Mouse (Mus musculus) limb, embryonic 12.5 days (tissue): ENCODE measurements around the gene Usp12. TPM values are rescaled to one million over a fixed set of nuclear protein-coding genes. Genes with fewer than 3 reads are reported as not detected.

Experiments
- ATAC-seq: fragments of 200-750 bp; cut with Nextera tagmentation; 2 replicates; pipeline ENCODE4 v1.8.0; 2017; ENCODE audit warnings: low read depth, moderate TSS enrichment; ENCODE audit not compliant: insufficient number of reproducible peaks, insufficient read depth, low FRiP score, low TSS enrichment
- H3K27ac ChIP-seq: fragments of 300-500 bp; sonication (generic); 2 replicates; pipeline ENCODE4 v1.5.1; 2016; ENCODE audit warnings: mild to moderate bottlenecking, moderate library complexity
- H3K27me3 ChIP-seq: fragments of 300-500 bp; sonication (generic); 2 replicates; pipeline ENCODE4 v1.6.1; 2016; ENCODE audit warnings: mild to moderate bottlenecking, moderate library complexity
- H3K36me3 ChIP-seq: fragments of 300-500 bp; sonication (generic); 2 replicates; pipeline ENCODE4 v1.6.1; 2016; ENCODE audit warnings: mild to moderate bottlenecking, moderate library complexity
- H3K4me1 ChIP-seq: fragments of 300-500 bp; sonication (generic); replicated peaks from 2 replicates; pipeline ENCODE4 v1.6.1; 2016
- H3K4me2 ChIP-seq: fragments of 300-500 bp; sonication (generic); 2 replicates; pipeline ENCODE4 v1.6.1; 2016; ENCODE audit warnings: mild to moderate bottlenecking, moderate library complexity
- H3K4me3 ChIP-seq: fragments of 300-500 bp; sonication (generic); replicated peaks from 2 replicates; pipeline ENCODE4 v1.5.1; 2016; ENCODE audit warnings: mild to moderate bottlenecking
- H3K9ac ChIP-seq: fragments of 300-500 bp; sonication (generic); replicated peaks from 2 replicates; pipeline ENCODE4 v1.6.1; 2016; ENCODE audit warnings: mild to moderate bottlenecking, moderate library complexity
- H3K9me3 ChIP-seq: fragments of 300-500 bp; sonication (generic); 2 replicates; pipeline ENCODE4 v1.6.1; 2016; ENCODE audit warnings: mild to moderate bottlenecking, moderate library complexity
- WGBS: fragments of 180-500 bp; shearing (Covaris S2); methylation state at CpG from one replicate; pipeline ENCODE4 v1.1.7; 2016; 5-methylcytosine and 5-hydroxymethylcytosine counted together
- polyA plus RNA-seq: library from polyadenylated mRNA; unstranded; fragments of >200 nt; fragmentation: Nextera tagmentation; extraction: Ambion mirVana; gene quantifications from 2 replicates; pipeline ENCODE4 v1.2.1, GENCODE M21; 2016

Gene Usp12
- polyA plus RNA-seq, 1 experiment from 2014 or later = 15.2 TPM

DNA sequence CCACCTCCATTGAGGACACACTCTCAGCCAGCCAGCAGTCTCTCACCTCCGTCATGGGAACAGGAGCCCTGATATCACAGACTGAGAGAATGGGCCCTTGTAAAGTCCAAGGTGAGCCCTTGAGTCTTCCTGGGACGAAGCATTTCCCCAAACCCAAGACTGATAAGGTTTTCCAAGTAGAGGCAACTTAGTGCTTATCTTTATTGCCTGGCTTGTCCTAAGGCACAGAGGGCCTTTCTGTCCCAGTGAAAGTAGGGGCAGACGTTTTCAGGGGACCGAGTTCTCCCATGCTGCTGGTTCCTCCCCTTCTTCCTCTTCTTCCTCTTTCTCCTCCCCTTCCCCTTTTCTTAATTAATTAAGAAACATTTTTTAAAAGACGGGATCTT is 101.8 kb downstream of the Usp12 start:
- Histone ChIP-seq H3K9me3 (no peaks in the 10 kb centered on the region), H3K4me3 (no peak overlapping the region), H3K27me3 (peaks cover 8% of the 10 kb centered on the region), H3K4me2 (no peak overlapping the region), H3K9ac (no peak overlapping the region), H3K36me3 (no peaks in the 10 kb centered on the region), H3K27ac (no peak overlapping the region), H3K4me1 (peaks cover 8% of the 10 kb centered on the region)
- no peak for ATAC-seq
- WGBS = 54% methylated on average over 5 of the region's 5 CpGs

DNA sequence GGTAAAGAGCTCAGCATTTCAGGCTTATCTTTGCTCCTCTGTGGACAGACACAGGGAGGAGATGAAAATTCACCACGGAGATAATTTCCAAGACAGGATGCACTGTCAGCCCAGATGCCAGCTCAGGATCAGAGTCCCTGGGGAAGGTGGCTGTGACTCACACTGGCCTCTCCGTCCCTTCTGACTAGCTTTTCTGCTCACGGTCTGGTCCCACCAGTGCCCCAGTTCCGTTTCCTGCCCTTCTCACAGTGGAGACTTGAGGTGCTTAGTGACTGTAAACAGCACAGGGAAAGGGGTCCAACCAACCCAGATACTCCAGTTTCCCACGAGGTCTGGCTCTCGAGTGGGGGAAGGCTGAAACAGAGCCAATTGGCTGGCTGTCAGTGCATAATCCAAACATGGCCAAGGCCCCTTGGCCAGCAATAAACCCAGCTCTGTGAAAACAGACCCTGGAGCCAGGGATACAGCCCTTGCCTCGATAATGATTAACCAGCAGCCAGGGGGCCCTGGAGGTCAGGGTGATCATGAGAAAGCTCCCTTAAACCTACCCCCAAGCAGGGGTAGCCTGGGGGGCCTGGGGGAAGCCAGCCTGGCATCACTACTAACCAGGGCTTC is 102.3 kb downstream of the Usp12 start:
- no peaks in the 10 kb centered on the region for H3K36me3 ChIP-seq
- H3K27ac ChIP-seq = no peak overlapping the region
- 30% methylated on average over 7 of the region's 7 CpGs for WGBS
- peaks cover 8% of the 10 kb centered on the region for H3K27me3 ChIP-seq
- no peaks in the 10 kb centered on the region for H3K9me3 ChIP-seq
- H3K9ac ChIP-seq = no peak overlapping the region
- H3K4me1 ChIP-seq = peaks cover 8% of the 10 kb centered on the region
- H3K4me2 ChIP-seq = no peak overlapping the region
- no peak for ATAC-seq
- H3K4me3 ChIP-seq = no peak overlapping the region

DNA sequence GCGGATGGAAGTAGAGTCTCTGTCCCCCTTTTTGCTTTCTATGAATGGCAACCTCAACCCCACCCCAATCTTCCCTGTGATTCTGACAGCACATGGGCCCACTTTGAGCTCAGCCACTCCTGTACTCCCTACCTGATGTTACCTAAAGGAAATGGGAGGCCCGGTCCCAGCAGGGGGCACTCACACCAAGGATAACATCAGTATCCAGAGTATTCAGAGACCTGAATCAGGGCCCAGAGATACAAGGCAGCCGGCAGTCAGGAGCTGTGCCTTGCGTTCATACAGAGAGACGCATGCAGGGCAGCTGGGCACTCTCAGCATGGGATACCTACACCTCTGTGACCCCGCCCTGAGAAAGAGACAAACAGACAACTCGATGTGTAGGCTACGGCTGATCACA is 103.1 kb downstream of the Usp12 start:
- H3K4me2 ChIP-seq = no peak overlapping the region
- no peak overlapping the region for H3K27ac ChIP-seq
- no peak overlapping the region for H3K9ac ChIP-seq
- H3K4me3 ChIP-seq = no peak overlapping the region
- WGBS = 66% methylated on average over 8 of the region's 8 CpGs
- H3K9me3 ChIP-seq = no peaks in the 10 kb centered on the region
- no peak for ATAC-seq
- H3K27me3 ChIP-seq = peaks cover 13% of the 10 kb centered on the region
- H3K36me3 ChIP-seq = no peaks in the 10 kb centered on the region
- peaks cover 8% of the 10 kb centered on the region for H3K4me1 ChIP-seq

DNA sequence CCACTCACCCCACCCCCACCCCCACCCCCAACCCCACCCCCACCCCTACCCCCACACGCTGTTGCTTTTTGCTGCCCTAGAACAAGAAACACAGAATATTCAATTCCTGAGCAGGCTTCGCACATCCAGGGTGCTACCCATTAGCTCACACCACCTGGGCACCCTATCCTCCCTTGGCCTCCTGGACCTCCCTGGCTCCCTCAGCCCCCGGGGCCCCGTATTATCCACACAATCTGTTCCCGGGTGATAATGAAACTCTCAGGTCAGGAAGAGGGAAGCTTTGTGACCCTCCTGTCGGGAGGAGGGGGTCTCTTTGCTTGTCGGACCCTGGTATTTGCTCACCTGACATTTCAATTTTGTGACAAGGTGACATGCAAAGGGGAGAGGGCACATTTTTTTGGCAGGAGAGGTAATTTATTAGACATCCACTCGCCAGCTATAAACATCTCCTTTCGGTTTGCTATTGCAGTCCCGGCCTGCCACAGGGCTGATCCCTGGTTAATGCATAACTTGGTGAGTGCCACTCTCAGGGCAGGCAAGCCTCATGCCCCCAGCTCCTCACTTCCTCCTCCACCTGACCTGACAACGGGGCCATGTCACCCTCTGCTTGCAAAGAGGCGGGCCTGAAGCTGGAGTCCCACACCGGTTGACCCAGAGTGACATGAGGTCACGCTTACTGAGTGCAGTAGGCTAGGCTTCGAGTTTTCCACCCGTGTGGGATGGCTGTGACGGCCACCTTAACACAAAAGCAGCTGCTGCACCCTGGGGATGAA is 107.1 kb downstream of the Usp12 start:
- Histone ChIP-seq H3K4me3 (no peak overlapping the region), H3K27ac (no peak overlapping the region), H3K4me2 (no peak overlapping the region), H3K4me1 (peaks cover 6% of the 10 kb centered on the region), H3K9me3 (no peaks in the 10 kb centered on the region), H3K9ac (no peak overlapping the region), H3K27me3 (peaks cover 41% of the 10 kb centered on the region), H3K36me3 (no peaks in the 10 kb centered on the region)
- no peak for ATAC-seq
- 63% methylated on average over 17 of the region's 17 CpGs for WGBS

DNA sequence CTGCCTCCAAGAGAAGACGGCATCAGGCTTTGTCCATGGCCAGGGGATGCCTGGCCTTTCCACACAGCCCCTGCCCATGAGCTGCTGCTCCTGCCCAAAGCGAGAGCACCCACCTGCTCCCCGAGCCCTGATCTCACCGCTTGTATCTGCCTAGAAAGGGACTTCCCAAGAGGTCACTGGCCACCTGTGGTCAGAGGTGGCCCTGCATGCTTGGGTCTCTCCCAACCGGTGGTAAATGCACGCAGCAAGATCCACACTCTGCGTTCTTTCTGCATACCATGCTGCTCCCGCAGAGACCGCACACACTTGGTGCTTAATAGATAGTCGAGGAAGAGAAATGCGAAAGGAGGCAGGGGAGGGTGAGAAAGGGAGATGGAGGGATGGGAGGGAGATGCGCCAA is 107.9 kb downstream of the Usp12 start:
- 81% methylated on average over 12 of the region's 12 CpGs for WGBS
- Histone ChIP-seq H3K9me3 (no peaks in the 10 kb centered on the region), H3K4me1 (no peaks in the 10 kb centered on the region; the same call in 1 of the 2 replicates), H3K27me3 (peaks cover 43% of the 10 kb centered on the region), H3K4me2 (no peak overlapping the region), H3K4me3 (no peak overlapping the region), H3K9ac (no peak overlapping the region), H3K27ac (no peak overlapping the region), H3K36me3 (no peaks in the 10 kb centered on the region)
- ATAC-seq = no peak

Other genes starting within 250 kb of the Usp12 start
- gene Gm3415, start 238.9 kb downstream of the Usp12 start, polyA plus RNA-seq = not detected in 2 replicates
- gene Gpr12, start 209.8 kb downstream of the Usp12 start, polyA plus RNA-seq = 0.18 and 0.28 TPM in 2 replicates
- 536 and 555 TPM in 2 replicates for gene Rpl21, start 37.9 kb upstream of the Usp12 start, polyA plus RNA-seq
- gene Rasl11a, start 50.1 kb upstream of the Usp12 start, polyA plus RNA-seq = 18.9 and 21.8 TPM in 2 replicates
- 111 and 122 TPM in 2 replicates for gene Gtf3a, start 153.7 kb upstream of the Usp12 start, polyA plus RNA-seq
- gene Mtif3, start 168.8 kb upstream of the Usp12 start, polyA plus RNA-seq = 20.4 and 22.3 TPM in 2 replicates